Mouse (Mus musculus): Measurements from ENCODE around the gene Nsmf. TPM values are rescaled to one million over a fixed set of nuclear protein-coding genes. Genes with fewer than 3 reads are reported as not detected.
A peak's percentile ranks its signal among the peaks of the same experiment; 100 is the strongest.

The Nsmf gene
- polyA plus RNA-seq, 1 experiment from 2014 or later = 223 TPM

- Histone ChIP-seq H3K27me3 (replicated peaks; ENCODE audit: control insufficient read depth, insufficient read depth, low read length) (no peaks in the 10 kb centered on the region), H3K9ac (replicated peaks; ENCODE audit: low read depth, low read length) (no peak overlapping the region), H3K9me3 (ENCODE audit: control insufficient read depth, low read length) (no peaks in the 10 kb centered on the region), H3K36me3 (ENCODE audit: control insufficient read depth, insufficient read depth) (no peaks in the 10 kb centered on the region; the same call in 1 of the 2 replicates), H3K4me1 (replicated peaks; ENCODE audit: control insufficient read depth, insufficient read depth, low read length) (peaks cover 17% of the 10 kb centered on the region), H3K27ac (ENCODE audit: low read length) (no peak overlapping the region), H3K4me2 (ENCODE audit: low read length) (no peak overlapping the region), H3K4me3 (replicated peaks; ENCODE audit: low read length) (no peak overlapping the region)
- no peak for ATAC-seq
- 94% methylated on average over 6 of the region's 6 CpGs for WGBS
These were observed 1.1 kb upstream of the Nsmf start for GRCm38 (mm10) chr2:25053101-25053500.

- Histone ChIP-seq H3K4me1 (replicated peaks; ENCODE audit: control insufficient read depth, insufficient read depth, low read length) (peaks cover 17% of the 10 kb centered on the region), H3K4me3 (replicated peaks; ENCODE audit: low read length) (peak overlapping the region; percentile 79), H3K27ac (ENCODE audit: low read length) (peak overlapping the region; percentile 76), H3K4me2 (ENCODE audit: low read length) (peak overlapping the region; percentile 93), H3K36me3 (ENCODE audit: control insufficient read depth, insufficient read depth) (peaks cover 5% of the 10 kb centered on the region), H3K27me3 (replicated peaks; ENCODE audit: control insufficient read depth, insufficient read depth, low read length) (no peaks in the 10 kb centered on the region), H3K9me3 (ENCODE audit: control insufficient read depth, low read length) (no peaks in the 10 kb centered on the region), H3K9ac (replicated peaks; ENCODE audit: low read depth, low read length) (peak overlapping the region; percentile 82)
- ATAC-seq = peak; percentile 68
- 19% methylated on average over 2 of the region's 2 CpGs for WGBS
These were observed 882 bp downstream of the Nsmf start for GRCm38 (mm10) chr2:25055068-25055405.

- Histone ChIP-seq H3K9me3 (ENCODE audit: control insufficient read depth, low read length) (no peaks in the 10 kb centered on the region), H3K27ac (ENCODE audit: low read length) (peak overlapping the region; percentile 76; the same call in 1 of the 2 replicates), H3K27me3 (replicated peaks; ENCODE audit: control insufficient read depth, insufficient read depth, low read length) (no peaks in the 10 kb centered on the region), H3K4me1 (replicated peaks; ENCODE audit: control insufficient read depth, insufficient read depth, low read length) (peaks cover 17% of the 10 kb centered on the region), H3K4me2 (ENCODE audit: low read length) (peak overlapping the region; percentile 93), H3K36me3 (ENCODE audit: control insufficient read depth, insufficient read depth) (peaks cover 7% of the 10 kb centered on the region), H3K9ac (replicated peaks; ENCODE audit: low read depth, low read length) (peak overlapping the region; percentile 82), H3K4me3 (replicated peaks; ENCODE audit: low read length) (peak overlapping the region; percentile 79)
- ATAC-seq = no peak; the same call in 1 of the 2 replicates
- 73% methylated on average over 20 of the region's 21 CpGs for WGBS
These were observed 1.4 kb downstream of the Nsmf start for GRCm38 (mm10) chr2:25055409-25056155.

GRCm38 (mm10) chr2:25058926-25059325, 4.8 kb downstream of the Nsmf start:
- WGBS = 78% methylated on average over 7 of the region's 7 CpGs
- no peak for ATAC-seq
- H3K27ac ChIP-seq (ENCODE audit: low read length) = no peak overlapping the region
- H3K4me3 ChIP-seq (replicated peaks; ENCODE audit: low read length) = no peak overlapping the region
- H3K9ac ChIP-seq (replicated peaks; ENCODE audit: low read depth, low read length) = no peak overlapping the region
- H3K9me3 ChIP-seq (ENCODE audit: control insufficient read depth, low read length) = no peaks in the 10 kb centered on the region
- no peak overlapping the region for H3K4me2 ChIP-seq (ENCODE audit: low read length)
- no peaks in the 10 kb centered on the region for H3K27me3 ChIP-seq (replicated peaks; ENCODE audit: control insufficient read depth, insufficient read depth, low read length)
- H3K36me3 ChIP-seq (ENCODE audit: control insufficient read depth, insufficient read depth) = peaks cover 18% of the 10 kb centered on the region
- H3K4me1 ChIP-seq (replicated peaks; ENCODE audit: control insufficient read depth, insufficient read depth, low read length) = peaks cover 17% of the 10 kb centered on the region

- WGBS = 95% methylated on average over 5 of the region's 5 CpGs
These were observed 9.4 kb downstream of the Nsmf start for GRCm38 (mm10) chr2:25063523-25063922.

GRCm38 (mm10) chr2:25064285-25064684, 10.1 kb downstream of the Nsmf start:
- Histone ChIP-seq H3K27me3 (replicated peaks; ENCODE audit: control insufficient read depth, insufficient read depth, low read length) (no peaks in the 10 kb centered on the region), H3K9ac (replicated peaks; ENCODE audit: low read depth, low read length) (no peak overlapping the region), H3K4me1 (replicated peaks; ENCODE audit: control insufficient read depth, insufficient read depth, low read length) (no peaks in the 10 kb centered on the region), H3K4me3 (replicated peaks; ENCODE audit: low read length) (no peak overlapping the region), H3K4me2 (ENCODE audit: low read length) (no peak overlapping the region), H3K9me3 (ENCODE audit: control insufficient read depth, low read length) (no peaks in the 10 kb centered on the region), H3K36me3 (ENCODE audit: control insufficient read depth, insufficient read depth) (peaks cover 15% of the 10 kb centered on the region), H3K27ac (ENCODE audit: low read length) (no peak overlapping the region)
- no peak for ATAC-seq
- 96% methylated on average over 1 of the region's 1 CpGs for WGBS

More at GRCm38 (mm10) chr2:25063523-25063922, 9.4 kb downstream of the Nsmf start:
- Histone ChIP-seq H3K27ac (ENCODE audit: low read length) (no peak overlapping the region), H3K9me3 (ENCODE audit: control insufficient read depth, low read length) (no peaks in the 10 kb centered on the region), H3K4me2 (ENCODE audit: low read length) (no peak overlapping the region), H3K4me1 (replicated peaks; ENCODE audit: control insufficient read depth, insufficient read depth, low read length) (no peaks in the 10 kb centered on the region), H3K27me3 (replicated peaks; ENCODE audit: control insufficient read depth, insufficient read depth, low read length) (no peaks in the 10 kb centered on the region), H3K36me3 (ENCODE audit: control insufficient read depth, insufficient read depth) (peaks cover 17% of the 10 kb centered on the region), H3K9ac (replicated peaks; ENCODE audit: low read depth, low read length) (no peak overlapping the region), H3K4me3 (replicated peaks; ENCODE audit: low read length) (no peak overlapping the region)
- no peak for ATAC-seq

- Histone ChIP-seq H3K4me1 (replicated peaks; ENCODE audit: control insufficient read depth, insufficient read depth, low read length) (no peaks in the 10 kb centered on the region), H3K27ac (ENCODE audit: low read length) (no peak overlapping the region), H3K9ac (replicated peaks; ENCODE audit: low read depth, low read length) (no peak overlapping the region), H3K9me3 (ENCODE audit: control insufficient read depth, low read length) (no peaks in the 10 kb centered on the region), H3K27me3 (replicated peaks; ENCODE audit: control insufficient read depth, insufficient read depth, low read length) (no peaks in the 10 kb centered on the region), H3K36me3 (ENCODE audit: control insufficient read depth, insufficient read depth) (peaks cover 11% of the 10 kb centered on the region; the same call in 1 of the 2 replicates), H3K4me2 (ENCODE audit: low read length) (no peak overlapping the region), H3K4me3 (replicated peaks; ENCODE audit: low read length) (no peak overlapping the region)
- no peak for ATAC-seq
These were observed 11.4 kb downstream of the Nsmf start for GRCm38 (mm10) chr2:25065537-25065936.

- H3K9ac ChIP-seq (replicated peaks; ENCODE audit: low read depth, low read length) = no peak overlapping the region
- no peak overlapping the region for H3K4me2 ChIP-seq (ENCODE audit: low read length)
- no peak for ATAC-seq
- no peaks in the 10 kb centered on the region for H3K9me3 ChIP-seq (ENCODE audit: control insufficient read depth, low read length)
- no peak overlapping the region for H3K27ac ChIP-seq (ENCODE audit: low read length)
- H3K36me3 ChIP-seq (ENCODE audit: control insufficient read depth, insufficient read depth) = peaks cover 5% of the 10 kb centered on the region; the same call in 1 of the 2 replicates
- no peaks in the 10 kb centered on the region for H3K4me1 ChIP-seq (replicated peaks; ENCODE audit: control insufficient read depth, insufficient read depth, low read length)
- 75% methylated on average over 4 of the region's 4 CpGs for WGBS
- no peak overlapping the region for H3K4me3 ChIP-seq (replicated peaks; ENCODE audit: low read length)
- H3K27me3 ChIP-seq (replicated peaks; ENCODE audit: control insufficient read depth, insufficient read depth, low read length) = no peaks in the 10 kb centered on the region
These were observed 12.4 kb downstream of the Nsmf start for GRCm38 (mm10) chr2:25066552-25066951.

- Histone ChIP-seq H3K9me3 (ENCODE audit: control insufficient read depth, low read length) (no peaks in the 10 kb centered on the region), H3K4me1 (replicated peaks; ENCODE audit: control insufficient read depth, insufficient read depth, low read length) (no peaks in the 10 kb centered on the region), H3K4me3 (replicated peaks; ENCODE audit: low read length) (no peak overlapping the region), H3K36me3 (ENCODE audit: control insufficient read depth, insufficient read depth) (no peaks in the 10 kb centered on the region), H3K4me2 (ENCODE audit: low read length) (no peak overlapping the region), H3K27ac (ENCODE audit: low read length) (no peak overlapping the region), H3K9ac (replicated peaks; ENCODE audit: low read depth, low read length) (no peak overlapping the region), H3K27me3 (replicated peaks; ENCODE audit: control insufficient read depth, insufficient read depth, low read length) (no peaks in the 10 kb centered on the region)
- ATAC-seq = no peak
- 66% methylated on average over 4 of the region's 4 CpGs for WGBS
These were observed 15.4 kb downstream of the Nsmf start for GRCm38 (mm10) chr2:25069537-25069936.
